ENCODE assay signal across 26 mouse cellular contexts in the genomic region with DNA sequence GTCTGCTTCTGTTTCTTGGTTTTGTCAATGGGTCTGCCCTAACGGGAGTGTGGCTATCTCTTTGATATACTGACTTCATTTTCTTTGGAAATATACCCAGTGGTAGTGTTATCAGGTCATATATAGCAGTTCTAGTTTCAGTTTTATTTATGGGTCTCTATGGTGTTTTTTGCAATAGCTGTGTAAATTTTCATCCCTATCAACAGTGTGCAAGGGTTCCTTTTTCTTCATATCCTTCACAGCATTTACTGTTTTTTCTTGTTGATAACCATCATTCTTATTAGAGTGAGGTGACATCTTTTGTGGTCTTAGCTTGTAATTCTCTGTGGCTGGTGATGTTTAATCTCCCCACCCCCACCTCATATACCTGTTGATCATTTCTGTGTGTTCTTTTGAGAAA.
"Had no signal": no experiment of that assay in that cellular context is flagged by ENCODE, and none has a peak within 500 bp of the region (broad histone marks: within the 10 kb centered on the region; RNA-seq: fewer than 3 reads in every experiment).

No protein-coding gene starts in this region.

- H3K9me3 ChIP-seq: heart, embryonic 10.5 days; heart, embryonic 12.5 days; hindbrain, embryonic 13.5 days; hindbrain, embryonic 15.5 days; intestine, embryonic 15.5 days; limb, embryonic 10.5 days; limb, embryonic 12.5 days; liver, embryonic 13.5 days; liver, embryonic 15.5 days had no signal

- ATAC-seq: hindbrain, postnatal 0 days; inflammation-experienced regulatory T-cells, adult 6 months; intestine, embryonic 15.5 days; intestine, postnatal 0 days; liver, postnatal 0 days had no signal

- H3K36me3 ChIP-seq: heart, embryonic 10.5 days; heart, embryonic 12.5 days; hindbrain, embryonic 13.5 days; hindbrain, embryonic 15.5 days; intestine, embryonic 15.5 days; limb, embryonic 10.5 days; limb, embryonic 12.5 days; liver, embryonic 13.5 days; liver, embryonic 15.5 days had no signal

- DNase-seq: gastrocnemius, adult 2 months; gastrocnemius, postnatal 10 days; gastrocnemius, postnatal 25 days; heart, adult 18-20 months; heart, postnatal 10 days; heart, postnatal 4 days; kidney, adult 18-20 months; kidney, adult 8-10 months; kidney, postnatal 10 days; kidney, postnatal 25 days; layer of hippocampus, adult 9-11 months; layer of hippocampus, postnatal 36 days; liver; liver, embryonic 13.5 days; liver, postnatal 0 days had no signal

- H3K27ac ChIP-seq: gastrocnemius, adult 2 months; heart, embryonic 10.5 days; hindbrain, embryonic 13.5 days; hindbrain, embryonic 15.5 days; hindbrain, postnatal 0 days; intestine, embryonic 15.5 days; limb, embryonic 10.5 days; limb, embryonic 12.5 days; liver, embryonic 13.5 days; liver, embryonic 15.5 days had no signal

- H3K4me1 ChIP-seq: heart, embryonic 10.5 days; heart, embryonic 12.5 days; hindbrain, embryonic 13.5 days; hindbrain, embryonic 15.5 days; intestine, embryonic 15.5 days; limb, embryonic 10.5 days; limb, embryonic 12.5 days had no signal

- H3K4me3 ChIP-seq: gastrocnemius, adult 2 months; heart, embryonic 10.5 days; heart, embryonic 12.5 days; hindbrain, embryonic 13.5 days; hindbrain, embryonic 15.5 days; intestine, embryonic 15.5 days; limb, embryonic 10.5 days; limb, embryonic 12.5 days; liver, embryonic 13.5 days; liver, embryonic 15.5 days had no signal

- H3K27me3 ChIP-seq: heart, embryonic 12.5 days; hindbrain, embryonic 13.5 days; hindbrain, embryonic 15.5 days; intestine, embryonic 15.5 days; limb, embryonic 12.5 days; liver, embryonic 13.5 days; liver, embryonic 15.5 days had no signal
